Mouse (Mus musculus) brain, embryonic 14.5 days (tissue): Measurements from ENCODE around the gene Wdr53.

ENCODE experiments used
- CTCF ChIP-seq: fragments of 200-500 bp; IDR thresholded peaks from 2 replicates; pipeline ENCODE4 v1.5.1; 2012; ENCODE audit warnings: inconsistent platforms, mild to moderate bottlenecking, moderate library complexity, borderline replicate concordance; ENCODE audit not compliant: insufficient read depth, insufficient read length; ENCODE audit errors: extremely low read depth
- POLR2A ChIP-seq: fragments of 200-500 bp; IDR thresholded peaks from 2 replicates; pipeline ENCODE4 v1.6.1; 2012; ENCODE audit warnings: mild to moderate bottlenecking, inconsistent platforms, borderline replicate concordance; ENCODE audit not compliant: poor library complexity, insufficient read depth, insufficient read length, severe bottlenecking; ENCODE audit errors: extremely low read depth

DNA sequence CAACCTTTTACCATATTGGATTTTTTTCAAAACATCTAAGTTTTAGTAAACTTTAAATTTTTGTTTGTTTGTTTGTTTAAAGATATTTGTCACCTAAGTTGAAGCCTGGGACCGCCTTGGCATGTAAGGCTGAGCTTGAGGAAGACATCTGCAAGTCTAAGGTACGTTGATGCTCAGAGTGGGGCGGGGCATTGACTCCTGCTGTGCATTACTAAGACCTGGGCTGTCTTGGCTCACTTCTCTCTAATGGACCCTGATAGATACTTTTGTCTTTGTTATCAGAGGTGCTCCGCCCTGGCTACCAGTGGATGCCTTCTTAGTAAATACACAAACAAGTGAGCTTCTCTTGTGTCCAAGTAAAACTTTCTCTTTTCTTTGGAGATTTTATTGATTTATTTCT lies 44.8 kb downstream of the Wdr53 start:
- no peak for TF ChIP-seq CTCF
- TF ChIP-seq POLR2A, result no peak
